Mouse (Mus musculus): Measurements from ENCODE around the gene Enho.

GRCm38 (mm10) chr4:41681947-41682346 lies 41.8 kb upstream of the Enho start:
- no peak for TF ChIP-seq EP300 (IDR thresholded peaks at IDR 0.05; ENCODE audit: insufficient read depth, low read depth, low read length)
- no peak for TF ChIP-seq CTCF (IDR thresholded peaks at IDR 0.05)
- TF ChIP-seq POLR2A (IDR thresholded peaks at IDR 0.05; ENCODE audit: insufficient read depth, low read depth, low read length): no peak

All from heart, adult 2 months (tissue).